Mouse (Mus musculus): Measurements from ENCODE around the gene Arhgef16.
A peak's percentile ranks its signal among the peaks of the same experiment; 100 is the strongest.

Arhgef16 gene

GRCm38 (mm10) chr4:154301466-154301881 lies at the start of gene Arhgef16:
TSS of gene Arhgef16 (minus strand) at chr4:154301676.
- DNase-seq (ENCODE audit: low spot score), result peak; percentile 30

- no peak for DNase-seq (ENCODE audit: low spot score)
These were observed 46.8 kb upstream of the Arhgef16 start for GRCm38 (mm10) chr4:154348197-154348786.

GRCm38 (mm10) chr4:154346731-154347522 lies 45.5 kb upstream of the Arhgef16 start:
- no peak for DNase-seq (ENCODE audit: low spot score)

- no peak for DNase-seq (ENCODE audit: low spot score)
These were observed 35.2 kb upstream of the Arhgef16 start for GRCm38 (mm10) chr4:154336650-154337049.

- DNase-seq (ENCODE audit: low spot score), result no peak
These were observed 34.3 kb upstream of the Arhgef16 start, which contains the start of gene B230104I21Rik for GRCm38 (mm10) chr4:154335761-154336160. TSS of gene B230104I21Rik (plus strand) at chr4:154336127.

GRCm38 (mm10) chr4:154334699-154335402 lies 33.4 kb upstream of the Arhgef16 start:
- DNase-seq (ENCODE audit: low spot score), result peak; percentile 5

GRCm38 (mm10) chr4:154333300-154333699 lies 31.8 kb upstream of the Arhgef16 start:
- no peak for DNase-seq (ENCODE audit: low spot score)

- no peak for DNase-seq (ENCODE audit: low spot score)
These were observed 29.8 kb upstream of the Arhgef16 start for GRCm38 (mm10) chr4:154331271-154331670.

- no peak for DNase-seq (ENCODE audit: low spot score)
These were observed 28.5 kb upstream of the Arhgef16 start for GRCm38 (mm10) chr4:154330001-154330400.

GRCm38 (mm10) chr4:154328836-154329235 lies 27.4 kb upstream of the Arhgef16 start:
- peak; percentile 51 for DNase-seq (ENCODE audit: low spot score)

GRCm38 (mm10) chr4:154328431-154328830 lies 27.0 kb upstream of the Arhgef16 start:
- no peak for DNase-seq (ENCODE audit: low spot score)

GRCm38 (mm10) chr4:154325410-154325809 lies 23.9 kb upstream of the Arhgef16 start:
- DNase-seq (ENCODE audit: low spot score), result no peak

- no peak for DNase-seq (ENCODE audit: low spot score)
These were observed 12.1 kb upstream of the Arhgef16 start for GRCm38 (mm10) chr4:154313622-154313967.

GRCm38 (mm10) chr4:154312935-154313621 lies 11.6 kb upstream of the Arhgef16 start:
- DNase-seq (ENCODE audit: low spot score), result no peak

- no peak for DNase-seq (ENCODE audit: low spot score)
These were observed 10.8 kb upstream of the Arhgef16 start for GRCm38 (mm10) chr4:154312143-154312812.

GRCm38 (mm10) chr4:154310576-154311262 lies 9.2 kb upstream of the Arhgef16 start:
- DNase-seq (ENCODE audit: low spot score), result no peak

- no peak for DNase-seq (ENCODE audit: low spot score)
These were observed 7.7 kb upstream of the Arhgef16 start for GRCm38 (mm10) chr4:154309131-154309530.

- no peak for DNase-seq (ENCODE audit: low spot score)
These were observed 1.8 kb downstream of the Arhgef16 start for GRCm38 (mm10) chr4:154299541-154300271.

GRCm38 (mm10) chr4:154297761-154298160 lies 3.7 kb downstream of the Arhgef16 start:
- DNase-seq (ENCODE audit: low spot score), result no peak

- no peak for DNase-seq (ENCODE audit: low spot score)
These were observed 7.2 kb downstream of the Arhgef16 start for GRCm38 (mm10) chr4:154294262-154294731.

Measured in c-Kit-positive CD71-positive TER-119-positive erythroid progenitor cells, embryonic 14.5 days (primary cell).